Mouse (Mus musculus) naive thymus-derived CD4-positive, alpha-beta T cell, adult 2 months (primary cell): ENCODE data around the gene Dolpp1.
A peak's percentile ranks its signal among the peaks of the same experiment; 100 is the strongest.
"Not testable (repeated sequence)": the region's sequence is repeated elsewhere in the genome, so short reads cannot be mapped to it uniquely, and the experiment has no call there.

Experiments
- DNase-seq: peaks from one replicate; pipeline ENCODE4 v3.0.0-alpha.2; 2011; ENCODE audit warnings: low read depth

Gene Dolpp1

GRCm38 (mm10) chr2:30413038-30413973 is 21.3 kb downstream of the Dolpp1 start:
- DNase-seq: no peak

GRCm38 (mm10) chr2:30414101-30414500 is 22.0 kb downstream of the Dolpp1 start:
- no peak for DNase-seq

- peak; percentile 35 for DNase-seq
These were observed 22.6 kb downstream of the Dolpp1 start for GRCm38 (mm10) chr2:30414681-30415080.

- DNase-seq: no peak
These were observed 23.3 kb downstream of the Dolpp1 start, which contains the start of gene Crat for GRCm38 (mm10) chr2:30415157-30415935. Gene Crat (minus strand): TSS chr2:30415813.

GRCm38 (mm10) chr2:30415936-30416648 is 24.0 kb downstream of the Dolpp1 start, which contains the start of gene Ptpa:
Gene Ptpa (plus strand): TSS chr2:30416039.
- DNase-seq: peak; percentile 96

DNA sequence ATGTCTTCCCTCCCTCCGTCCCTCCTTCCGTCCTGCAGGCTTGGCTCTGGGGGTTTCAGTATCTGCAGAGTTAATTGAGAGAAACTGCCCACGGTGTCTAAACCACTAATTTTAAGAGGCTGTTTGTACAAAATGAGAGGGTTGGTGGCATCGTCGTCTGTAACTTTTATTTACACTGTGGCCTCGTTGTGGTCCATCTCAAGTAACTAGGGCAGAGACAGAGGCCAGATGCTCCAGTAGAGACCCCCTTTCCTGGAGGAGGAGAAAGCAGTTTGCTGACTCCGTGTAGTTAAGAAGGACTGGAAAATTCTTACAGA is 24.6 kb downstream of the Dolpp1 start:
- peak; percentile 40 for DNase-seq

- not testable (repeated sequence) for DNase-seq
These were observed 25.1 kb downstream of the Dolpp1 start for GRCm38 (mm10) chr2:30417154-30417553.

DNA sequence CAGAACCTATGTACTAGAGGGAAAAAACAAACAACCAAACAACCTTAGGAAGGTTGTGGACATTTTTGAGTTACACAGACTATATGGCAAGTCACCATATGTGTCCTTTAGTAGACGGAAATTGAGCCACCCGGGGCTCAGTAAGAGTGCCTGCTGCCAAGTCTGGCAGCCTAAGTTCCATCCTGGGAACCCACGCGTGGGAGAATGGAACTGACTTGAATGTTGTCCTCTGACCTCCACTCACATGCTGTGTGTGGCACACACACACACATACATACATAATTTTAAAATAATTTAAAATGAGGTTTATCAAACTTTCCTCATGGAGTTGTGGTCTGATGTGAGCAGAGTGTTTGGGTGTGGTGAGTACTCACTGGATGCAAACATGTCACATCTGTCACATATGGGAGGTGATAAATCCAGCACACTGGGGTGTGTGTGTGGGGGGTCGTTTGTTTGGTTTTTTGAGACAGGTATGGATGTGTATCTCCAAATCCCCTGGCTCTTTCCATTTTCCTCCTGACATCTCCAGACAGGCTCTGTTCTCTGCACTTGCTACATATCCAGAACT is 25.6 kb downstream of the Dolpp1 start:
- no peak for DNase-seq

GRCm38 (mm10) chr2:30418259-30418658 is 26.2 kb downstream of the Dolpp1 start:
- DNase-seq: no peak

DNA sequence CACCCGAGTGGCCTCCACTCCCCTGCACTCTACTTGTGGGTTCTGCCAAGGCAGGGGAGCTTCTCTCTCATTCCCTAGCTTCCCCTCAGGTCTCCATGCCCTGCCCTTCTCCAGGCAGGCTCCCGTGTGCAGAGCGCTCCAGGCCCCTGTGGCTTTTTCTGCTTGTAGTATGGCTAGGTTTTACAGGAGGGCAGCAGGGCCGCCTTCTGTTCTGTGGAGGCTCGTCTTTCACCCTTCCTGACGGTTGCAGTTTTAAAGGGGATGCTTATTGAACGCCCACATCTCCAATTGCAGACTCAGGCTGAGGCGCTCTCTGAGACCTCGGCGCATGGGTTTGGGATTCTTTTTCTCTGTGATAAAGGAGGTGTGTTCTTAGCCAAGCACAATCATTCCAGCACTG is 27.1 kb downstream of the Dolpp1 start:
- DNase-seq: no peak

DNA sequence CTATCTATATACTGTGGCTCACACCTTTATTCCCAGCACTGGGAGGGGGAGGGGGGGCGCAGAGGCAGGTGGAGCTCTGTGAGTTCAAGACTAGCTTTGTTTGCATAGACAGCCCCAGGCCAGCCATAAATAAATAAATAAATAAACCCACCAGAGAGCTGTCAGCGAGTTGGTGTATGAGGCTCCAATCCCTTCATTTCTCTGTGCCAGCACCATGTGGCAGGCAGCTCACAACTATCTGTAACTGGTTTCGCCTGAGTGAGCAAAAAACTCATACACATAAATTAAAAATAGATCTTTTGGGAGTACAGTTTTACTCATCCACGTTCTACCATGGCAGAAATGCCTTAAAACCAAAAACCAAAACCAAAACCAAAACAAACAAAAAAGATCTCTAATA is 29.4 kb downstream of the Dolpp1 start:
- no peak for DNase-seq

DNA sequence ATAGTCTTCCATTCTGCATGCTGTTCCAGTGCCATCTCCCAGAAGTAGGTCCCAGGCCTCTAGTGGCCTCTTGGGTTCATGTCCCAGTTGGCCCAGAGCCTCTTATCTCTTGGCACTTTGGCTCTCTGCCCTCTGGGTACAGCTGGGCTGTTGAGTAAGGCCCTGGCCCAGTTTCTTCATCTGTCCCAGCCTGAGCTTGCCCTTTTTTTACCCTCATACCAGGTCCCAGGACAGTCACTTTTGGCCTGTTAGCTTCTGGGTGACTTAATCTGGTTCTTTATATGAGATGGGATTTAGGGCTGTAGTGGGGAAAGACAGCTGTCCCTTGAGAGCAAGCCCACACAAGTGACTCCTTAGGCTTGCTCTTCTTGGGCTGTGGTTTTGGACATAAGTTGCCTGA is 37.1 kb downstream of the Dolpp1 start:
- DNase-seq: no peak

DNA sequence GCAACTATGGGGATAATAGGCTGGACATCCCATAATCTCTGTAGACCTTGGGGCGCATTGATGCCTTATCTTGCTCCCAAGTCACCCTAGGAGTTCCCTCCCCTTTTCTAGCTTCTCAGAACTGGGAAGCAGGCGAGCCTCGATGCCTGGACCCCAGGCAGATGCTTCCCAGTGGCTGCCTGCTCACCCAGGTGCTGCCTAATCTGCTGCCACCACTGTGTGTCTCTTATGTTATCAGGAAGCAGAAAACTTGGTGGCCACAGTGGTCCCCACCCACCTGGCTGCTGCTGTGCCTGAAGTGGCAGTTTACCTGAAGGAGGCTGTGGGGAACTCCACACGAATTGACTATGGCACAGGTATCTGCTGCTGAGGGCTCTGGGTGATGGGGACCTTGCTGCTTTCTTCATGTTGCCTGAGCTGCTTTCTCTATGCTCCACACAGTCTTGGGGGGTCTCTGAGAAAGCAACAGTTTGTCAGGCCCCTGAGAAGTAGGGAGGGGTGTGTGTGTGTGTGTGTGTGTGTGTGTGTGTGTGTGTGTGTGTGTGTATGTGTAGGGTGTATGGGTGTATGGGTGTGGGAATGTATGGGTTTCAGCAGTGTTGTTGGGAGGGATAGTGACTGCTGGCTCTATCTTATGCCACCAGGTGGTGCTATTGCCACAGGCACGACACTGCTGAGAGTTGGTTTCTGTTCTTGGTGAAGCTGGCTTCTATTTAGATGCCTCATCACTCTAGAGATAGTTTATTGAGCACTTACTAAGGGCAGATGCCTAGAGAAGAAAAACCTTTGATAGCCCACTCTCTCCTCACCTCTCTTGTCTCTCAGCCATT is 43.5 kb downstream of the Dolpp1 start:
- peak; percentile 85 for DNase-seq

- no peak for DNase-seq
These were observed 44.1 kb downstream of the Dolpp1 start for GRCm38 (mm10) chr2:30436156-30436545.

GRCm38 (mm10) chr2:30436809-30437208 is 44.8 kb downstream of the Dolpp1 start:
- no peak for DNase-seq

DNA sequence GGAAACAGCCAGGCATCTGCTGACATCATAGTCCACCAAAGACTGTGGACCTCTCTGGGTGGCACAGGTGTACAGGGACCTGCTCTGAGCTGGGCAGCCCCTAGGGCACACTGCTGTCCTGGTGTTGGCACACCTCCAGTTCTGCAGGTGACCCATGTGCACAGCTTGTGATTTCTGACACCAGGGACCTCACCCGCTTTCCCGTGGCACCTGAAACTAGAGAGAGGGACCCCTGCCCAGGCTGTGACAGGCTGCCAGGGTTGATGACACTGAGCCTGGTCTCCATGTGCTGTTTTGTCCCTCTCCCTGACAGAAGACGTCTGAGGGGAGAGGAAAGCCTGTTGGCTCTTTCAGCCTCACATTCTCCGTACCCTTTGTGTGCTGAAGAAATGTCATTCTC is 45.7 kb downstream of the Dolpp1 start:
- no peak for DNase-seq

DNA sequence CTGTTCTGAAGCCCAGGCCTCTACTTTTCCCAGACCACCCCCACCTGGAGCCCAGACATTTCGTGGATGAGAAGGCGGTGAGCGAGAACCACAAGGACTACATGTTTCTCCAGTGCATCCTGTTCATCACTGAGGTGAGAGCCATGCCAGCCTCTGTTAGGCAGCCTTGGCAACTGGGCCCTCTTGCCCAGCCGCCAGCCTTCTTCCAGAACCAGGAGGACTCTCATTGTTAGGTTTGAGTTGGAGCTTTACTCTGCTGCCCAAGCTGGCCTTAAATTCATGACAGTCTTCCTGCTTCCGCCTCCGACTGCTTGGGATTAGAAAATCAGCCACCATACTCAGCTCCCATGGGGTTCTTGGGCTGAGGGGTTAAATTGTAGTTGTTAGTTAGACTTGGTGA is 47.6 kb downstream of the Dolpp1 start:
- DNase-seq: no peak

DNA sequence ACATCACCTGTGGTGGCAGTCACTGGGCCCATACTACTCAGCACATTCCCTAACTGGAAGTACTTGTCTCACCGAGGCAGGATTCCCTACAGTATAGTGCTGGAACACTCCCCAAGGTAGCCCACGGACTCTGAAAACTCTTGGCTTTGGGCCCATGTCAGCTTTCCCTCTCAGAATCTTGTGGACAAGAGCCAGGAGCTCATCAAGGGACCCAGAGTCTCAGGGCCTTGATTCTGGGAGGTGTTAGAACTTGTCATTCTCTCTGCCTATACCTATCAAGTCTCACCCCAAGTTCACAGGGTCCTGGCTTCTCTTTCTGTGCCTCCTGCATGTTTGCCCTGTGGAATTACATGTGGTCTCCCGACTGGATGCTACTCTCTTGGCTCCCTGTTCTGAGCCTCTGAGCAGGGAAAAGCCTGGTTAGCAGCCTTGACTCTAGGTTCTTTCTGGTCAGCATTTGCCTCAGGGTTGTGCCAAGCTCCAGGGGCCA is 48.2 kb downstream of the Dolpp1 start:
- DNase-seq: no peak

GRCm38 (mm10) chr2:30440701-30441517 is 48.9 kb downstream of the Dolpp1 start:
- peak; percentile 92 for DNase-seq
